Mouse (Mus musculus): ENCODE data around the gene Stxbp3. TPM values are rescaled to one million over a fixed set of nuclear protein-coding genes. Genes with fewer than 3 reads are reported as not detected.

The Stxbp3 gene
- polyA plus RNA-seq, 1 experiment from 2014 or later, result 16.7 TPM

DNA sequence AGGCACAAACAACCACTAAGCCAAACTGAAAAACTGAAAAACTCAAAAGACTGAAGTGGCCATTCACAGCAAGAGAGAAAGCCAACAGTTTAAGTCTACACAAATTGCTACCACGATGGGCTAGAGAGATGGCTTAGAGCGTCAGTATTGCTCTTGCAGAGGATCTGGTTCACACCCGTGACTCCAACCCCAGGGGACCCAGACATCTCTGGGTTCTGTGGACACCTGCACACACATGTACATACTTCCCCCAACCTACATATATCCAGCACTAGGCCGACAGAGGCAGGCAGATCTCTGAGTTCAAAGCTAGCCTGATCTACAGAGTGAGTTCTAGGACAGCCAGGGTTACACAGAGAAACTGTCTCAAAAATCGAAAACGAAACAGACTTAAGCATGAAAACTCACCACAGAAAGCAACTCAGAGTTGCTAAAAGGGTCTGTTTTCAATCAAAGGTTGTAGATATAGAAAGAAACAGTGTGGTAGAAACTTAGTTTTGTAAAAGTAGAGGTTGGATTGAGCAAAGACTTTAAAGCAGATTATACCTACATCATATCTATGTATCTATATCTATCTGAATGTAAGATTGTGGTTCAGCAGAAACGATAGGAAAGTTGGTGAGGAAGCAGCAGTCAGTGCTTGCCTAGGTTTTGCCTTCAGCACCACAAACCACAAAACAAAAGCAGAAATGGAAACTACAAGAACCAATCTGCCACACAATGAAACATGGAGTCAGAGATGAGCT, 44.6 kb downstream of the Stxbp3 start:
- Histone ChIP-seq H3K4me3 (ENCODE audit: low read length) (no peak overlapping the region), H3K27me3 (replicated peaks; ENCODE audit: control insufficient read depth, insufficient read depth, low read length) (no peaks in the 10 kb centered on the region), H3K9ac (ENCODE audit: low read depth, low read length) (no peak overlapping the region), H3K27ac (ENCODE audit: low read depth, low read length) (no peak overlapping the region), H3K36me3 (ENCODE audit: control insufficient read depth, insufficient read depth, low read length) (peaks cover 10% of the 10 kb centered on the region), H3K4me1 (ENCODE audit: control insufficient read depth, insufficient read depth, low read depth, low read length) (no peaks in the 10 kb centered on the region), H3K9me3 (ENCODE audit: control insufficient read depth, low read length) (no peaks in the 10 kb centered on the region), H3K4me2 (ENCODE audit: low read length) (no peak overlapping the region)
- ATAC-seq, result no peak
- WGBS, result 90% methylated on average over 7 of the region's 7 CpGs

DNA sequence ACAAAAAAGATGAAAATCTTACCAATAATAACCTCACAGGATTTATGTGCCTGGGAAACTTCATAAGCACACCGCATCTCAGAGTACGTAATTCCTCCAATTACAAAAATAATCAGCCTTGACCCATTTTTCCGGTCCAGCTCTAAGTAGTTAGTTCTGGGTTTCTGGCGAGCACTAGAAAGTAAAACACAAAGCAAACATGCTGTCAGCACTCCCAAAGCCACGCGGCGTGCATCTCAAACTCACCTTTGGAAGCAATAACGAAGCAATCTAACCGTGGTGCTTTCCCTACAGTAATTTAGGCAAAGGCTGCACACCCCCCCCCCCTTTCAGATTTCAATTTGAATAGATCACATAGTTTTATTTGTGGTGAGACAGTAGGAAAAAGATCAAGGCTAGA, 45.5 kb downstream of the Stxbp3 start:
- H3K9me3 ChIP-seq (ENCODE audit: control insufficient read depth, low read length), result no peaks in the 10 kb centered on the region
- ATAC-seq, result no peak
- no peak overlapping the region for H3K4me2 ChIP-seq (ENCODE audit: low read length)
- no peaks in the 10 kb centered on the region for H3K4me1 ChIP-seq (ENCODE audit: control insufficient read depth, insufficient read depth, low read depth, low read length)
- H3K27ac ChIP-seq (ENCODE audit: low read depth, low read length), result no peak overlapping the region
- H3K9ac ChIP-seq (ENCODE audit: low read depth, low read length), result no peak overlapping the region
- WGBS, result 84% methylated on average over 9 of the region's 9 CpGs
- H3K36me3 ChIP-seq (ENCODE audit: control insufficient read depth, insufficient read depth, low read length), result peaks cover 4% of the 10 kb centered on the region
- H3K4me3 ChIP-seq (ENCODE audit: low read length), result no peak overlapping the region
- H3K27me3 ChIP-seq (replicated peaks; ENCODE audit: control insufficient read depth, insufficient read depth, low read length), result no peaks in the 10 kb centered on the region

DNA sequence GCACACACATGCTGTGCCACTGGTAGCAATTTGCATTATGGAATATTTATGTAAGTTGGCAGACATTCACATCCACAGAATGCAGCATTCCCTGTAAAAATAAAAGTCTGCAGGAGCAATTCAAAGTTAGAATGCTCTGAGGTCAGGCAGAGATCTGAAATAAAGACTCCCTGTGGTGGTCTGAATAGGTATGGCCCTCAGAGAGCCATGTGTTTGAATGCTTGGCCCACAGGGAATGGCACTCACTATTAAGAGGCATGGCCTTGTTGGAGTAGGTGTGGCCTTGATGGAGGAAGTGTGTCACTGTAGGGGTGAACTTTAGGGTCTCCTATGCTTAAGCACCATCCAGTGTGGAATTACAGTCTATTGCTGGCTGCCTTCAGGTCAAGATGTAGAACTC, 47.9 kb downstream of the Stxbp3 start:
- no peaks in the 10 kb centered on the region for H3K4me1 ChIP-seq (ENCODE audit: control insufficient read depth, insufficient read depth, low read depth, low read length)
- no peak overlapping the region for H3K4me2 ChIP-seq (ENCODE audit: low read length)
- no peak overlapping the region for H3K27ac ChIP-seq (ENCODE audit: low read depth, low read length)
- H3K9me3 ChIP-seq (ENCODE audit: control insufficient read depth, low read length), result no peaks in the 10 kb centered on the region
- no peaks in the 10 kb centered on the region; the same call in 1 of the 2 replicates for H3K36me3 ChIP-seq (ENCODE audit: control insufficient read depth, insufficient read depth, low read length)
- ATAC-seq, result no peak
- H3K9ac ChIP-seq (ENCODE audit: low read depth, low read length), result no peak overlapping the region
- H3K27me3 ChIP-seq (replicated peaks; ENCODE audit: control insufficient read depth, insufficient read depth, low read length), result no peaks in the 10 kb centered on the region
- H3K4me3 ChIP-seq (ENCODE audit: low read length), result no peak overlapping the region

- ATAC-seq, result no peak
- H3K4me1 ChIP-seq (ENCODE audit: control insufficient read depth, insufficient read depth, low read depth, low read length), result no peaks in the 10 kb centered on the region
- WGBS, result 89% methylated on average over 7 of the region's 7 CpGs
These were observed 49.1 kb downstream of the Stxbp3 start for GRCm38 (mm10) chr3:108791054-108791706.

GRCm38 (mm10) chr3:108790499-108790898, 49.8 kb downstream of the Stxbp3 start:
- no peak overlapping the region for H3K27ac ChIP-seq (ENCODE audit: low read depth, low read length)
- H3K4me2 ChIP-seq (ENCODE audit: low read length), result no peak overlapping the region
- H3K27me3 ChIP-seq (replicated peaks; ENCODE audit: control insufficient read depth, insufficient read depth, low read length), result no peaks in the 10 kb centered on the region
- H3K9me3 ChIP-seq (ENCODE audit: control insufficient read depth, low read length), result no peaks in the 10 kb centered on the region
- H3K4me3 ChIP-seq (ENCODE audit: low read length), result no peak overlapping the region
- H3K36me3 ChIP-seq (ENCODE audit: control insufficient read depth, insufficient read depth, low read length), result no peaks in the 10 kb centered on the region; the same call in 1 of the 2 replicates
- no peaks in the 10 kb centered on the region for H3K4me1 ChIP-seq (ENCODE audit: control insufficient read depth, insufficient read depth, low read depth, low read length)
- H3K9ac ChIP-seq (ENCODE audit: low read depth, low read length), result no peak overlapping the region
- 87% methylated on average over 3 of the region's 3 CpGs for WGBS
- no peak for ATAC-seq

More at GRCm38 (mm10) chr3:108791054-108791706, 49.1 kb downstream of the Stxbp3 start:
- no peaks in the 10 kb centered on the region; the same call in 1 of the 2 replicates for H3K36me3 ChIP-seq (ENCODE audit: control insufficient read depth, insufficient read depth, low read length)
- H3K9me3 ChIP-seq (ENCODE audit: control insufficient read depth, low read length), result no peaks in the 10 kb centered on the region
- H3K27me3 ChIP-seq (replicated peaks; ENCODE audit: control insufficient read depth, insufficient read depth, low read length), result no peaks in the 10 kb centered on the region
- no peak overlapping the region for H3K4me2 ChIP-seq (ENCODE audit: low read length)
- no peak overlapping the region for H3K9ac ChIP-seq (ENCODE audit: low read depth, low read length)
- no peak overlapping the region for H3K27ac ChIP-seq (ENCODE audit: low read depth, low read length)
- H3K4me3 ChIP-seq (ENCODE audit: low read length), result no peak overlapping the region

DNA sequence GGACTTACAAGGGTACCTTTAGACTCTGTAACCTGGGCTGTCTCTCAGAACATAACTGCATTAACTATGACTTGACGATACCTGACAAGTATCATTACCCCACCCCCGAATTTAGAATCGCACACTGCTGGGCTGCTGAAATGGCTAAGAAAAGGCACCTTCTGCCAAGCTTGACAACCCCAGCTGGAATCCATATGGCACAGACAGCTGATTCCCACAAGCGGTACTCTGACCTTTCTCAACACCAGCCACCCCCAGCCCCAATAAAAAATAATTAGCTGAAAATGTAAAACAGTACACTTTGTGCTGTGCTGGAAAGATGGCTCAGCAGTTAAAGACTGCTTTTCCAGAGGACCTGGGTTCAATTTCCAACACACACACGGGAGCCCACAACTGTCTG, 51.0 kb downstream of the Stxbp3 start:
- Histone ChIP-seq H3K27ac (ENCODE audit: low read depth, low read length) (no peak overlapping the region), H3K4me2 (ENCODE audit: low read length) (no peak overlapping the region), H3K9ac (ENCODE audit: low read depth, low read length) (no peak overlapping the region), H3K4me1 (ENCODE audit: control insufficient read depth, insufficient read depth, low read depth, low read length) (no peaks in the 10 kb centered on the region), H3K27me3 (replicated peaks; ENCODE audit: control insufficient read depth, insufficient read depth, low read length) (no peaks in the 10 kb centered on the region), H3K9me3 (ENCODE audit: control insufficient read depth, low read length) (no peaks in the 10 kb centered on the region), H3K36me3 (ENCODE audit: control insufficient read depth, insufficient read depth, low read length) (no peaks in the 10 kb centered on the region; the same call in 1 of the 2 replicates), H3K4me3 (ENCODE audit: low read length) (no peak overlapping the region)
- WGBS, result 60% methylated on average over 5 of the region's 5 CpGs
- ATAC-seq, result no peak

- H3K4me3 ChIP-seq (ENCODE audit: low read length), result no peak overlapping the region
- H3K27me3 ChIP-seq (replicated peaks; ENCODE audit: control insufficient read depth, insufficient read depth, low read length), result no peaks in the 10 kb centered on the region
- H3K4me2 ChIP-seq (ENCODE audit: low read length), result no peak overlapping the region
- H3K4me1 ChIP-seq (ENCODE audit: control insufficient read depth, insufficient read depth, low read depth, low read length), result no peaks in the 10 kb centered on the region
- no peak overlapping the region for H3K27ac ChIP-seq (ENCODE audit: low read depth, low read length)
- no peak overlapping the region for H3K9ac ChIP-seq (ENCODE audit: low read depth, low read length)
- no peaks in the 10 kb centered on the region for H3K9me3 ChIP-seq (ENCODE audit: control insufficient read depth, low read length)
- ATAC-seq, result no peak
- no peaks in the 10 kb centered on the region for H3K36me3 ChIP-seq (ENCODE audit: control insufficient read depth, insufficient read depth, low read length)
- 91% methylated on average over 4 of the region's 4 CpGs for WGBS
These were observed 51.9 kb downstream of the Stxbp3 start for GRCm38 (mm10) chr3:108788455-108788794.

GRCm38 (mm10) chr3:108787754-108788454, 52.4 kb downstream of the Stxbp3 start:
- H3K36me3 ChIP-seq (ENCODE audit: control insufficient read depth, insufficient read depth, low read length), result no peaks in the 10 kb centered on the region
- ATAC-seq, result no peak
- WGBS, result 79% methylated on average over 12 of the region's 12 CpGs

DNA sequence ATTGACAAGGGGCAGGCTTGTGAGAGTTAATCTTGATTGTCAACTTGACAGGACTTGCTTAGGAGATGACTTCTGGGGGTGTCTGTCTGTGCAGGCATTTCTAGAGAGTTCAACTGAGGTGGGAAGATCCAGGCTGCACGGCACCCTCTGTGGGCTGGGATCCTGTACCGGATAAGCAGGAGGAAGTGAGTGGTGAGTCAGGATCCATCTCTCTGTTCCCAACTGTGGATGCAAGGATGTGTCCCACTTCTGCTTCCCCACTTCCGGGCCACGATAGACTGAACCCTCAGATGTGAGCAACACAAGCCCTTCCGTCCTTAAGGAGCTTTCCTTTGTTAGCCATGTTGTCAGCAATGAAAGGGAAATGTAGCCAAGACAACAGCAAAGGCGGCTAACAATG, 53.8 kb downstream of the Stxbp3 start:
- H3K4me1 ChIP-seq (ENCODE audit: control insufficient read depth, insufficient read depth, low read depth, low read length), result peaks cover under 1% of the 10 kb centered on the region; the same call in 1 of the 2 replicates
- WGBS, result 80% methylated on average over 6 of the region's 6 CpGs
- no peak overlapping the region for H3K9ac ChIP-seq (ENCODE audit: low read depth, low read length)
- ATAC-seq, result no peak
- no peak overlapping the region for H3K4me2 ChIP-seq (ENCODE audit: low read length)
- H3K9me3 ChIP-seq (ENCODE audit: control insufficient read depth, low read length), result no peaks in the 10 kb centered on the region
- H3K36me3 ChIP-seq (ENCODE audit: control insufficient read depth, insufficient read depth, low read length), result no peaks in the 10 kb centered on the region
- H3K27ac ChIP-seq (ENCODE audit: low read depth, low read length), result no peak overlapping the region
- no peak overlapping the region for H3K4me3 ChIP-seq (ENCODE audit: low read length)
- H3K27me3 ChIP-seq (replicated peaks; ENCODE audit: control insufficient read depth, insufficient read depth, low read length), result no peaks in the 10 kb centered on the region

More at GRCm38 (mm10) chr3:108787754-108788454, 52.4 kb downstream of the Stxbp3 start:
- Histone ChIP-seq H3K9me3 (ENCODE audit: control insufficient read depth, low read length) (no peaks in the 10 kb centered on the region), H3K4me2 (ENCODE audit: low read length) (no peak overlapping the region), H3K4me1 (ENCODE audit: control insufficient read depth, insufficient read depth, low read depth, low read length) (no peaks in the 10 kb centered on the region), H3K27ac (ENCODE audit: low read depth, low read length) (no peak overlapping the region), H3K4me3 (ENCODE audit: low read length) (no peak overlapping the region), H3K9ac (ENCODE audit: low read depth, low read length) (no peak overlapping the region), H3K27me3 (replicated peaks; ENCODE audit: control insufficient read depth, insufficient read depth, low read length) (no peaks in the 10 kb centered on the region)

Data from hindbrain, embryonic 16.5 days (tissue).